Mouse (Mus musculus) T-helper 1 cell (primary cell): Measurements from ENCODE around the gene Blm.
"Not testable (repeated sequence)": the region's sequence is repeated elsewhere in the genome, so short reads cannot be mapped to it uniquely, and the experiment has no call there.

Experiments used
- in situ Hi-C: fragments of 300-600 bp; cut with MboI, MseI; formaldehyde crosslinking; loops from one replicate; pipeline ENCODE4 v1.15.1; 2025; ENCODE audit warnings: high pct_unique_total_duplicates

The Blm gene

GRCm38 (mm10) chr7:80534291-80535008 lies 469 bp downstream of the Blm start:
- in situ Hi-C loops: no loop called here

DNA sequence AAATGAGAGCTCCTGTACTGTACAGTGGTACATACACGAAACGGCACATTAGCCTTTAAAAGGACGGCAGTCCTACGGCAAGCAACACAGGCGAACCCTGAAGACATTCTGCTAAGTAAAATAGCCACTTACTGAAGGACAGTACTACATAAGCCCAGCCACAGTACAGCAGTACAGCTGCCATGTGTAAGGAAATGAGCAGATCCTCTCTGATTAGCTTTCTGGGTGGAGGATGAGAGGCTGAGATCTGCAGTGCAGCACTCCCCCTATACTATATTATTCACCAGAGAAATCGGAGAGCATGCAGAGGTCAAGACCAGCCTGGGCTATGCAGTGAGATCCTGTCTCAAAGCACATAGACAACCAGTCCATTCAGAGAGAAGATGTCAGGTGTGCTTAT lies 3.8 kb downstream of the Blm start:
- in situ Hi-C loops: no loop called here

GRCm38 (mm10) chr7:80530646-80531045 lies 4.3 kb downstream of the Blm start:
- in situ Hi-C loops: no loop called here

DNA sequence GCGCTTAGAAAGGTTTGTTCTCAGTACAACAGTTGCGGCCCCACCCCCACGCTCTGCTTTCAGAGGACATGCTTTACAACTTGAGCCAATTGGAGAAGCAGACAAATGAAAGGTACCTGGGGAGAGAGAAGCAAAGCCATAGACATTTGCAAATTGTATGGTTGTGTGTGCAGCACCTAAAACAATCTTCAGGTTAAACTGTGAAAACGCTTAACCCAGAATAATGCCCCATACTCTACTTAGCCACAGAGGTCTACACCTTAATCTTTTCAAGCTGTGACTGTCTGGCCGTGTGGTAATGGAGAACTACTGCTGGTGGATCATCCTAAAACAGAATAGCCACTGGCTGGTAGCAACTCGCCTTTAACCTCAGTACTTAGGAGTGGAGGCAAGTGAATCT lies 8.2 kb downstream of the Blm start:
- in situ Hi-C loops: no loop called here

GRCm38 (mm10) chr7:80512408-80513085 lies 22.4 kb downstream of the Blm start:
- in situ Hi-C loops: no loop called here

DNA sequence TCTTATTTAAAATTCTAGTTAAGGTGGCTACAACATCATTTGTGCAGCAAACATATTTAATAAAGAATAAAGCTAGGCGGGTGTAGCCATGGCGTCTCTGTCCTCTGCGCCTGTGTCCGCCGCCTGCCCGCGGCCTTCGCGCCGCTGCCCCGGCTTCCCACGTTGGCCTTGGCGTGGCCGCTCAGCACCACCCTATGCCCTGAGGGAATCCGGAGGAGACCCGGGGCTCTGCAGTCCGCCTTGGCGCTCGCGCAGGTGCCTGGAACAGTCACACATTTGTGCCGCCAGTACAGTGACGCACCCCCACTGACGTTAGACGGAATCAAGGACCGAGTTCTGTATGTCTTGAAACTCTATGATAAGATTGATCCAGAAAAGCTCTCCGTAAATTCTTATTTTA lies 27.2 kb downstream of the Blm start:
- in situ Hi-C loops: not testable (repeated sequence)

GRCm38 (mm10) chr7:80506007-80506406 lies 28.9 kb downstream of the Blm start:
- in situ Hi-C loops: no loop called here

DNA sequence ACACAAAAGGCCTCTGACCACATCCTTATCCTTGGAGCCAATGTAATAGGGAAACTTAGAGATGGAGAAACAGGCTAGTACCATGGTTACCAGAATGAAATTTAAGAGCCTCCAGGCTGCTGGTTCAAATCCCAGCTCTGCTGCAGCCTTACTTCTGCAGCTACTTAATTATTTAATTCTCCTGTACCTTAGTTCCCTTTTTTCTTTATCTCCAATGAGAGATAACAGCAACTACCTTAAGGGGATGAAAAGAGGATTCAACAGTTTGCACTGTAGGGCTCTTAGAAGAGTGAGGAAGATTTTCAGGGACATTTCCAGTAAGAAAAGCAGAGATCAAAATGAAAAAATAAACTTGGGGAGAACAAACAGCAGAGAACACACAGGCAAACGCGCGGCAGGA lies 30.0 kb downstream of the Blm start:
- in situ Hi-C loops: no loop called here

GRCm38 (mm10) chr7:80501006-80501405 lies 33.9 kb downstream of the Blm start:
- in situ Hi-C loops: no loop called here

DNA sequence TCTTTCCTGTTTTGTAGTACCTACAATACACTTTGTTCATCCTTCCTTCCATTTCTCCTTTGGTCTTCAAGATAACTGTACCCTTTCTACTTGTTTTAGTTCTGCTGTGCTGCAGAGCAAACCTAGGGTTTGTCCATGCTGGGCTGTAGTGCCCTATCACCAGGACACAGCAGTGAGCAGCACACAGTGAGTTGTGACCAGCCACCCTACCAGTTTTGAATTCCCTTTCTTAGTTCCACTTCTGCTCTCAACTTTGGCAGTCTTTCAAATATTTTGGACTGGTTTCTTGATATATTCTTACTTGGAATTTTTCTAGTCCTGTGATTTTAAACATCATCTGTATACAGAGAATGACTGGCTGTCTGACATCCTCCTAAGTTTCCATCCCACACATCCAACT lies 34.8 kb downstream of the Blm start:
- in situ Hi-C loops: no loop called here

- in situ Hi-C loops: loop anchor here (25.0 kb wide), 1 partner anchor 1738 kb away; no protein-coding TSS in a partner anchor
Measured at GRCm38 (mm10) chr7:80499190-80499962, 35.5 kb downstream of the Blm start.

DNA sequence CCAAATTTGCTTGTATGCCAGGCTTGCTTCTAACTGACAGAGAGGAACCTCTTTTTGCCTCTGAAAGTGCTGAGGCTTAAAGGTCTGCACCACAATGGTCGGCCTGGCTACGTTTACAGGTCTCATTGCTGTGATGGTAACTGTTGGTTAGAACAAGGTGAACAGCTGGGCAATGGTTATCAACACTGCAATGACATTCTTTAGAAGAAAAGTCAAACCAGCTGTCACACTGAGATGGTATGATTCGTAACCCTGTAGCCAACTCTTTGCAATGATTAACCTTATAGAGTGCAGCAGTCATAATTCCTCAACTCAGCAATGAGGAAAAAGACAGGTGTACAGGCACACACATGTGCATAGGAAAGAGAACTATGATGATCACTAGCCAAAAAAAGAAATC lies 38.3 kb downstream of the Blm start:
- in situ Hi-C loops: loop anchor here (25.0 kb wide), 1 partner anchor 1741 kb away; no protein-coding TSS in a partner anchor

DNA sequence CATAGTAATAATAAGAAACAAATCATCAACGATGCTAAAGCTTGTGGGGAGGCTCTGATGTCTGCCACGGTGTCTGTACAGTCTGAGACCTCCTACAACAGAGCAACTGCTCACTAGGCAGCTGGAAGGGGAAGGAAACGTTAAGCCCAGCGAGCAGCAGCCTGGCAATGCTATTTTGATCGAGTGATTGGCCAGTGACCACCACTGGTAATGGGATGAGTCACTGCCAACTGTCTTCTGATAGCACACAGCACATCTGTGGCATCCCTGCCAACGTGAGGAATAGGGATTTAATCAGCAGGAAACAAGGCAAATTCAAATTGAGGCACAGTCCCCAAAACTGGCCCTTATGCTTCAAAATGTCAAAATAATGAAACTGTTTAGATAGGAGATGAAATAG lies 39.7 kb downstream of the Blm start:
- in situ Hi-C loops: loop anchor here (25.0 kb wide), 1 partner anchor 1742 kb away; no protein-coding TSS in a partner anchor

DNA sequence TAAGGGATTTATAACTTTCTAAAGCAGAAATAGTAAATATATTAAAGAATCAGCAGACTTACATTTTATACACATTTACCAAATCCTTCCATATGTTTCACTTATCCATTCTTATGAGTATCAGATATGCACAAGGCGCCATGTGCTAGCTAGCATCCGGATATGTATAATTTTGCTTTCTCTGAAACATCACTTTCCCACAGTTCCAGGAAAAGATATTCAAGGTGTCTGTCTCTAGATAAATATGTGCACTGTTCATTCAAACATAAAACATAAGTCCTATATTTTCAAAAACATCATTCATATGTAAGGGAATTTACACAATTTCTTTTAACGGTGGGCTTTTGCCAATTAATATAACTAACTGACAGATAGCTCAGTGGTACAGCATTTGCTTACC lies 42.9 kb downstream of the Blm start:
- in situ Hi-C loops: loop anchor here (25.0 kb wide), 1 partner anchor 1745 kb away; no protein-coding TSS in a partner anchor

GRCm38 (mm10) chr7:80491086-80491485 lies 43.8 kb downstream of the Blm start:
- in situ Hi-C loops: loop anchor here (25.0 kb wide), 1 partner anchor 1746 kb away; no protein-coding TSS in a partner anchor

GRCm38 (mm10) chr7:80490351-80490750 lies 44.6 kb downstream of the Blm start:
- in situ Hi-C loops: loop anchor here (25.0 kb wide), 1 partner anchor 1747 kb away; no protein-coding TSS in a partner anchor

DNA sequence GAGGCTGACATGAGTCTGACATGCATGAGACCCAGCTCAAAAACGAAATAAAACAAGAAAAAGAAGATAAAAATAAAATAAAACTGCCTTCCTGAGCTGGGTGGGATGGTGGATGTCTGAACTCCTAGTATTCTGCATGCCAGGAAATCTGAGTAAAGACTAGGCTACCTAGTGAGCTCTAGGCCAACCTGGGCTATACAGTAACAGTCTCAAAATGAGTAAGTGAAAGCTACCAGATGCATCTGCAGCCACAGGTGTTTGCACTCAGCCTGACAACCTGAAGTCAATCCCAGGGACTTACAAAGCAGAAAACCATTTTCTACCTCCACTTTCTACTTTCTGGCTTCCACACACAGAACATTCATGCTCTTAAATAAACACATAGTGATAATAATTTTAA lies 45.5 kb downstream of the Blm start:
- in situ Hi-C loops: loop anchor here (25.0 kb wide), 1 partner anchor 1748 kb away; no protein-coding TSS in a partner anchor

DNA sequence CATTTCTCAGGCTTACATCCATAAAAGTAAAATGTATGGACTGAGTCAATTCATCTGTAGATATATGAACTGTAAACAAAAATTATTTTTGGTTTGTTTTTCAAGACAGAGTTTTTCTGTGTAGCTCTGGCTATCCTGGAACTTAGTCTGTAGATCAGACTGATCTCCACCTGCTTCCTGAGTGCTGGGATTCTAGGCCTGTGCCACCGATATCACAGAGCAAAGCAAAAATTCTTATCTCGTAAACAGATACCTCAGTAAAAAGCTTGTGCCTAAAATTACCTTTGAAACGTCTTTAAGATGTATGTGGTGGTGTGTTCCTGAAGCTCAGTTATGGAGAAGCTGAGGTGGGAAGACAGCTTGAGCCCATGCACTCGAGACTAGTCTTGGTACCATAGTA lies 47.7 kb downstream of the Blm start:
- in situ Hi-C loops: loop anchor here (25.0 kb wide), 1 partner anchor 1750 kb away; no protein-coding TSS in a partner anchor

DNA sequence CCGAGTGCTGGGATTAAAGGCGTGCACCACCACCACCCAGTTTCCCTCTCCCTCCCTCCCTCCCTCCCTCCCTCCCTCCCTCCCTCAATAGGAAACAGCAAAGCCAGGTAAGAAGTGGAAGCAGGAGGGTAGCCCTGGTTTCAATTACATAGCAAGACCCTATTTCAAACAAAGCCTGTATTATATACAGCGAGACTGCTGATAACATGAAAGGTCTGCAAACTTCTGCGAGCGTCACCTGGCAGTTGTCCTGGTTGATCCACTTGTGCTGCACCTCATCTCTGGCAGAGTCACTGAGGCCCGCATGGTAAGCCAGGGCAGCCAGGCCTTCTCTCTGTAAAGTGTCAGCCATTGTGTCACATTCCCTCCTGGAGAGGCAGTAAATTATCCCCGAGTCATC lies 54.8 kb downstream of the Blm start:
- in situ Hi-C loops: loop anchor here (25.0 kb wide), 1 partner anchor 1757 kb away; no protein-coding TSS in a partner anchor

DNA sequence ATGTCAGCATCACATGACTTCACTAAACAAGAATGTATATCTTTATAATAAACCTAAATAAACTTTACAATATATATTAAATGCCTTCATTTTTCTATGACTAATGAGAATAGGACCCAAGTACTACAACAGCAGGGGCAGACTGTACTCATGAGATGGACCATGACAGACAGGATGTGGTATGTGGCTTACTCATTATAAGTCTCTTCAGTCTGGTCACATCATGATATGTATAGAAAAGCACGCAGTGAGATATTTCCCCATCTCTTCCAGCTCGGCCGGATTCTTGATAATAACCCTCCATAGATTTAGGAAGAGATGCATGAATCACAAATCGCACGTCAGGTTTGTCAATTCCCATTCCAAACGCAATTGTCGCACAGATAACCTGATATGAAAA lies 61.1 kb downstream of the Blm start:
- in situ Hi-C loops: no loop called here

DNA sequence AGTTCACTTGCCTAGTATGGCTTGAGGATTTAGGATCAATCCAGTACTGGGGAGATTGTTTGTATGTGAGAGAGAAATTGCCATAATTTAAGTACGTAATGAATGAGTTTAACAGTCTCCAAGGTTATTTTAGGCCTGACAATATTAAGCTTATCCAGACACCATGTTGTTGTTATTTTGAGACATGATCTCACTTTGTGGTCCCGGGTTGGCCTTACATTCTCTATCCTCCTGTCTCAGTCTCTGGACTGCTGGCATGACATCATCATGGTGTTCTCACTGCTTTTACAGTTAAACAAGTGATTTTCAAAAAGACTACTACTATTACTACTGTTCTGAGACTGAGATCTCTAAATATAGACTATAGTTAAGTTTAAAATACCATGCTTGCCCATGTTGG lies 66.1 kb downstream of the Blm start:
- in situ Hi-C loops: no loop called here

DNA sequence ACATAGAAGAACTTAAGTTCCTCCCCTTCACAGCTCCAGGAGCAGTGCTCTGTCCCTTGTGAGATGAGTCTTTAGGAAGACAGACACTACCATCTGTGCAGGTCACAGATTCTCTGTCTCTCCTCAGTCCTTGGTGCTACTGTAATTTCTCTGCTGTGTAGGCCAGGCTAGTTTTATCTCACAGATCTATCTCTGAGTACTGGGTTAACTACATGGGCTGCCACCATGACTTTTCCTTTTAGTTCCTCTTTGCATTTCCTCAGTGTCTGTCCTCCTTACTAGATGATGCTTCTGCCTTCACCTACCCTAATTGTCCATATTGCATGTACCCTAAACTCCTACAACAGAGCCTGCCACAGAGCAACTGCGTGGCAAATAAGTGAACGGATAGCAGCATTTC lies 67.6 kb downstream of the Blm start:
- in situ Hi-C loops: no loop called here
